Mouse (Mus musculus) intestine, embryonic 15.5 days (tissue): ENCODE results near the gene Zfr. TPM values are rescaled to one million over a fixed set of nuclear protein-coding genes. Genes with fewer than 3 reads are reported as not detected.
"Not testable (repeated sequence)": the region's sequence is repeated elsewhere in the genome, so short reads cannot be mapped to it uniquely, and the experiment has no call there.

Experiments
- ATAC-seq: fragments of 200-750 bp; cut with Nextera tagmentation; 2 replicates; pipeline ENCODE4 v1.8.0; 2017; ENCODE audit warnings: moderate TSS enrichment, moderate library complexity
- H3K27ac ChIP-seq: fragments of 300-500 bp; sonication (generic); 2 replicates; pipeline ENCODE4 v1.5.1; 2015; ENCODE audit warnings: mild to moderate bottlenecking, inconsistent platforms
- H3K27me3 ChIP-seq: fragments of 300-500 bp; sonication (generic); replicated peaks from 2 replicates; pipeline ENCODE4 v1.6.1; 2015; ENCODE audit warnings: inconsistent platforms
- H3K36me3 ChIP-seq: fragments of 300-500 bp; sonication (generic); 2 replicates; pipeline ENCODE4 v1.6.1; 2015; ENCODE audit warnings: inconsistent platforms
- H3K4me1 ChIP-seq: fragments of 300-500 bp; sonication (generic); replicated peaks from 2 replicates; pipeline ENCODE4 v1.6.1; 2015; ENCODE audit warnings: inconsistent platforms
- H3K4me2 ChIP-seq: fragments of 300-500 bp; sonication (generic); replicated peaks from 2 replicates; pipeline ENCODE4 v1.6.1; 2015; ENCODE audit warnings: mild to moderate bottlenecking, inconsistent platforms
- H3K4me3 ChIP-seq: fragments of 300-500 bp; sonication (generic); replicated peaks from 2 replicates; pipeline ENCODE4 v1.5.1; 2015; ENCODE audit warnings: inconsistent platforms
- H3K9ac ChIP-seq: fragments of 300-500 bp; sonication (generic); 2 replicates; pipeline ENCODE4 v1.6.1; 2015; ENCODE audit warnings: inconsistent platforms
- H3K9me3 ChIP-seq: fragments of 300-500 bp; sonication (generic); 2 replicates; pipeline ENCODE4 v1.6.1; 2016; ENCODE audit warnings: inconsistent platforms
- WGBS: fragments of 180-500 bp; shearing (Covaris S2); methylation state at CpG from one replicate; pipeline ENCODE4 v1.1.7; 2015; 5-methylcytosine and 5-hydroxymethylcytosine counted together
- polyA plus RNA-seq: library from polyadenylated mRNA; unstranded; fragments of >200 nt; fragmentation: Nextera tagmentation; extraction: Ambion mirVana; gene quantifications from 2 replicates; pipeline ENCODE4 v1.2.1, GENCODE M21; 2015

Gene Zfr
- polyA plus RNA-seq, 1 experiment from 2014 or later, result 95.4 TPM

GRCm38 (mm10) chr15:12212266-12212665 is 94.6 kb downstream of the Zfr start:
- ATAC-seq, result no peak
- Histone ChIP-seq H3K36me3 (no peaks in the 10 kb centered on the region), H3K4me2 (no peak overlapping the region), H3K9ac (no peak overlapping the region), H3K27me3 (no peaks in the 10 kb centered on the region), H3K4me1 (peaks cover 17% of the 10 kb centered on the region; the same call in 1 of the 2 replicates), H3K27ac (no peak overlapping the region), H3K9me3 (no peaks in the 10 kb centered on the region), H3K4me3 (no peak overlapping the region)
- 79% methylated on average over 1 of the region's 1 CpGs for WGBS

GRCm38 (mm10) chr15:12214531-12215414 is 97.1 kb downstream of the Zfr start:
- 82% methylated on average over 14 of the region's 14 CpGs for WGBS

GRCm38 (mm10) chr15:12215415-12215718 is 97.7 kb downstream of the Zfr start:
- Histone ChIP-seq H3K4me3 (no peak overlapping the region), H3K4me1 (peaks cover 17% of the 10 kb centered on the region), H3K9me3 (no peaks in the 10 kb centered on the region), H3K27me3 (no peaks in the 10 kb centered on the region), H3K27ac (no peak overlapping the region), H3K4me2 (no peak overlapping the region), H3K9ac (no peak overlapping the region), H3K36me3 (no peaks in the 10 kb centered on the region)
- ATAC-seq, result no peak
- 93% methylated on average over 5 of the region's 5 CpGs for WGBS

More at GRCm38 (mm10) chr15:12214531-12215414, 97.1 kb downstream of the Zfr start:
- Histone ChIP-seq H3K4me2 (no peak overlapping the region), H3K36me3 (no peaks in the 10 kb centered on the region), H3K9me3 (no peaks in the 10 kb centered on the region), H3K27ac (no peak overlapping the region), H3K9ac (no peak overlapping the region), H3K4me1 (peaks cover 14% of the 10 kb centered on the region), H3K27me3 (no peaks in the 10 kb centered on the region), H3K4me3 (no peak overlapping the region)
- ATAC-seq, result no peak

- Histone ChIP-seq H3K9me3 (no peaks in the 10 kb centered on the region), H3K27me3 (no peaks in the 10 kb centered on the region), H3K4me3 (no peak overlapping the region), H3K4me1 (peaks cover 24% of the 10 kb centered on the region), H3K27ac (no peak overlapping the region), H3K9ac (no peak overlapping the region), H3K4me2 (no peak overlapping the region), H3K36me3 (no peaks in the 10 kb centered on the region)
- 92% methylated on average over 8 of the region's 8 CpGs for WGBS
- ATAC-seq, result no peak
These were observed 98.5 kb downstream of the Zfr start for GRCm38 (mm10) chr15:12216119-12216518.

GRCm38 (mm10) chr15:12216798-12217197 is 99.2 kb downstream of the Zfr start:
- WGBS, result 69% methylated on average over 13 of the region's 13 CpGs
- H3K4me2 ChIP-seq, result no peak overlapping the region
- no peak overlapping the region for H3K4me3 ChIP-seq
- H3K36me3 ChIP-seq, result no peaks in the 10 kb centered on the region
- H3K9ac ChIP-seq, result no peak overlapping the region
- H3K9me3 ChIP-seq, result no peaks in the 10 kb centered on the region
- no peak for ATAC-seq
- H3K4me1 ChIP-seq, result peaks cover 25% of the 10 kb centered on the region
- no peaks in the 10 kb centered on the region for H3K27me3 ChIP-seq
- H3K27ac ChIP-seq, result no peak overlapping the region

- peaks cover 24% of the 10 kb centered on the region for H3K4me1 ChIP-seq
- peak overlapping the region; percentile 48; the same call in 1 of the 2 replicates for H3K27ac ChIP-seq
- H3K27me3 ChIP-seq, H3K9ac ChIP-seq, H3K9me3 ChIP-seq, ATAC-seq, H3K4me3 ChIP-seq, H3K36me3 ChIP-seq, H3K4me2 ChIP-seq: not testable (repeated sequence)
- WGBS, result 77% methylated on average over 3 of the region's 3 CpGs
These were observed 99.7 kb downstream of the Zfr start for GRCm38 (mm10) chr15:12217332-12217731.

- no peak overlapping the region for H3K4me2 ChIP-seq
- H3K9ac ChIP-seq, result no peak overlapping the region
- 57% methylated on average over 5 of the region's 5 CpGs for WGBS
- peaks cover 27% of the 10 kb centered on the region for H3K4me1 ChIP-seq
- no peaks in the 10 kb centered on the region for H3K27me3 ChIP-seq
- no peaks in the 10 kb centered on the region for H3K9me3 ChIP-seq
- no peak for ATAC-seq
- no peak overlapping the region for H3K4me3 ChIP-seq
- H3K36me3 ChIP-seq, result no peaks in the 10 kb centered on the region
- H3K27ac ChIP-seq, result peak overlapping the region; percentile 48; the same call in 1 of the 2 replicates
These were observed 100.2 kb downstream of the Zfr start for GRCm38 (mm10) chr15:12217849-12218248.

GRCm38 (mm10) chr15:12218583-12219382 is 101.2 kb downstream of the Zfr start:
- Histone ChIP-seq H3K4me1 (peaks cover 28% of the 10 kb centered on the region), H3K36me3 (no peaks in the 10 kb centered on the region), H3K9ac (no peak overlapping the region), H3K27ac (peak overlapping the region; percentile 48), H3K27me3 (no peaks in the 10 kb centered on the region), H3K4me3 (no peak overlapping the region), H3K4me2 (peak overlapping the region; percentile 9; the same call in 1 of the 2 replicates), H3K9me3 (no peaks in the 10 kb centered on the region)
- peak; percentile 89 for ATAC-seq
- WGBS, result 72% methylated on average over 11 of the region's 11 CpGs

- H3K9ac ChIP-seq, result no peak overlapping the region
- H3K27ac ChIP-seq, result no peak overlapping the region
- H3K4me1 ChIP-seq, result peaks cover 31% of the 10 kb centered on the region
- H3K4me2 ChIP-seq, result no peak overlapping the region
- no peaks in the 10 kb centered on the region for H3K27me3 ChIP-seq
- no peak for ATAC-seq
- no peak overlapping the region for H3K4me3 ChIP-seq
- H3K36me3 ChIP-seq, result no peaks in the 10 kb centered on the region
- 84% methylated on average over 13 of the region's 13 CpGs for WGBS
- no peaks in the 10 kb centered on the region for H3K9me3 ChIP-seq
These were observed 103.5 kb downstream of the Zfr start for GRCm38 (mm10) chr15:12221131-12221530.

GRCm38 (mm10) chr15:12222564-12223302 is 105.1 kb downstream of the Zfr start:
- no peak for ATAC-seq
- H3K27me3 ChIP-seq, result no peaks in the 10 kb centered on the region
- H3K4me2 ChIP-seq, result no peak overlapping the region
- peaks cover 29% of the 10 kb centered on the region for H3K4me1 ChIP-seq
- H3K9ac ChIP-seq, result no peak overlapping the region
- WGBS, result 38% methylated on average over 8 of the region's 8 CpGs
- no peaks in the 10 kb centered on the region for H3K9me3 ChIP-seq
- no peak overlapping the region for H3K27ac ChIP-seq
- H3K4me3 ChIP-seq, result no peak overlapping the region
- H3K36me3 ChIP-seq, result no peaks in the 10 kb centered on the region

- Histone ChIP-seq H3K9ac (no peak overlapping the region), H3K4me2 (no peak overlapping the region), H3K9me3 (no peaks in the 10 kb centered on the region), H3K4me3 (no peak overlapping the region), H3K4me1 (peaks cover 25% of the 10 kb centered on the region), H3K27me3 (no peaks in the 10 kb centered on the region), H3K27ac (no peak overlapping the region), H3K36me3 (no peaks in the 10 kb centered on the region)
- no peak for ATAC-seq
- 85% methylated on average over 6 of the region's 6 CpGs for WGBS
These were observed 105.8 kb downstream of the Zfr start for GRCm38 (mm10) chr15:12223393-12223792.

GRCm38 (mm10) chr15:12224239-12224638 is 106.6 kb downstream of the Zfr start:
- Histone ChIP-seq H3K4me1 (peaks cover 22% of the 10 kb centered on the region), H3K4me2 (no peak overlapping the region), H3K27me3 (no peaks in the 10 kb centered on the region), H3K36me3 (no peaks in the 10 kb centered on the region), H3K27ac (no peak overlapping the region), H3K9me3 (no peaks in the 10 kb centered on the region), H3K9ac (no peak overlapping the region), H3K4me3 (no peak overlapping the region)
- no peak for ATAC-seq
- WGBS, result 79% methylated on average over 2 of the region's 2 CpGs
